Mouse (Mus musculus) embryonic fibroblast, embryonic 13.5 days (primary cell): ENCODE data around the gene Dennd4a.

Source experiments
- CTCF ChIP-seq: IDR thresholded peaks from 2 replicates; pipeline ENCODE4 v1.5.1; 2011; ENCODE audit warnings: mild to moderate bottlenecking, control low read depth, low read length, moderate library complexity, borderline replicate concordance; ENCODE audit not compliant: insufficient read depth
- POLR2A ChIP-seq: IDR thresholded peaks from 2 replicates; pipeline ENCODE4 v1.6.1; 2011; ENCODE audit warnings: low read depth, mild to moderate bottlenecking, control low read depth, low read length, moderate library complexity

GRCm38 (mm10) chr9:64860083-64860482, 48.9 kb downstream of the Dennd4a start:
- TF ChIP-seq CTCF (no peak), POLR2A (no peak)
